Mouse (Mus musculus) liver, embryonic 11.5 days (tissue): ENCODE measurements around the gene Gm20390. TPM values are rescaled to one million over a fixed set of nuclear protein-coding genes. Genes with fewer than 3 reads are reported as not detected.
"Not testable (repeated sequence)": the region's sequence is repeated elsewhere in the genome, so short reads cannot be mapped to it uniquely, and the experiment has no call there.

Source experiments
- ATAC-seq: fragments of 200-750 bp; cut with Nextera tagmentation; replicated peaks from 2 replicates; pipeline ENCODE4 v1.8.0; 2017; ENCODE audit warnings: moderate number of reproducible peaks, mild to moderate bottlenecking, moderate TSS enrichment, moderate library complexity; ENCODE audit not compliant: low FRiP score
- DNase-seq: peaks from one replicate; pipeline ENCODE4 v3.0.0-alpha.2; 2017; ENCODE audit warnings: low spot score
- H3K27ac ChIP-seq: fragments of 300-500 bp; sonication (generic); 2 replicates; pipeline ENCODE4 v1.5.1; 2014; ENCODE audit warnings: mild to moderate bottlenecking, low read depth, low read length, control low read depth
- H3K27me3 ChIP-seq: fragments of 300-500 bp; sonication (generic); replicated peaks from 2 replicates; pipeline ENCODE4 v1.6.1; 2014; ENCODE audit warnings: low read length, mixed read lengths; ENCODE audit not compliant: control insufficient read depth, insufficient read depth
- H3K36me3 ChIP-seq: fragments of 300-500 bp; sonication (generic); 2 replicates; pipeline ENCODE4 v1.6.1; 2014; ENCODE audit warnings: mild to moderate bottlenecking, low read length, moderate library complexity, mixed read lengths; ENCODE audit not compliant: control insufficient read depth, insufficient read depth
- H3K4me1 ChIP-seq: fragments of 300-500 bp; sonication (generic); replicated peaks from 2 replicates; pipeline ENCODE4 v1.6.1; 2014; ENCODE audit warnings: low read length, mixed read lengths; ENCODE audit not compliant: control insufficient read depth, insufficient read depth
- H3K4me2 ChIP-seq: fragments of 300-500 bp; sonication (generic); 2 replicates; pipeline ENCODE4 v1.6.1; 2014; ENCODE audit warnings: mild to moderate bottlenecking, control low read depth, moderate library complexity
- H3K4me3 ChIP-seq: fragments of 300-500 bp; sonication (generic); 2 replicates; pipeline ENCODE4 v1.5.1; 2014; ENCODE audit warnings: low read depth, low read length, control low read depth
- H3K9ac ChIP-seq: fragments of 300-500 bp; sonication (generic); 2 replicates; pipeline ENCODE4 v1.6.1; 2014; ENCODE audit warnings: low read depth, low read length, control low read depth
- H3K9me3 ChIP-seq: fragments of 300-500 bp; sonication (generic); 2 replicates; pipeline ENCODE4 v1.6.1; 2016; ENCODE audit warnings: low read length, inconsistent platforms, mixed read lengths; ENCODE audit not compliant: control insufficient read depth
- whole genome bisulfite sequencing: fragments of 180-500 bp; shearing (Covaris S2); extraction: QIAGEN DNeasy Blood & Tissue Kit; methylation state at CpG from one replicate; pipeline ENCODE4 v1.1.7; 2014; 5-methylcytosine and 5-hydroxymethylcytosine counted together
- polyA plus RNA-seq: library from polyadenylated mRNA; unstranded; fragments of >200 nt; fragmentation: Nextera tagmentation; extraction: Ambion mirVana; gene quantifications from 2 replicates; pipeline ENCODE4 v1.2.1, GENCODE M21; 2014

Gm20390 gene
- polyA plus RNA-seq, 1 experiment from 2014 or later: 393 TPM

DNA sequence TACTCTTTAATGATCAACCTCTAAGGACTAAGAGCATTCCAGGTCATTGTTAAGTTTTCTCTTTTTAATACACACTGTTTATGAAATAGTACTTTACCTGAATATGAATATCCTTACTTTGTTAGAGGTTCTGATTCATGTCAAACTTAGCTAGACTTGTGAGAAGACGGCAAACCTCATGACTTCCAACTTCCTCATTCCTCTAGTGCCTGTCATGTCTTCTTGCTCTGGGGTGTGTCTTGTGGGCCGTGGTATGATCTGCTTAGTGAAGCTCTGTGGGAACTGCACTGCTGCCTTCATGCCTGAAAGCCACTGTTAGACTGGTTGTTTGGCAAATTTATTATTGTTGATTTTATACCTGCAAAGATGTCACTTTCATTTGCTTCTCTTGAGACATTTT lies 27.2 kb downstream of the Gm20390 start:
- 47% methylated on average over 2 of the region's 2 CpGs for WGBS
- H3K9me3 ChIP-seq: no peaks in the 10 kb centered on the region
- no peaks in the 10 kb centered on the region for H3K4me1 ChIP-seq
- H3K4me2 ChIP-seq: no peak overlapping the region
- H3K27me3 ChIP-seq: no peaks in the 10 kb centered on the region
- DNase-seq (no peak), ATAC-seq (no peak)
- H3K27ac ChIP-seq: no peak overlapping the region
- peaks cover 7% of the 10 kb centered on the region for H3K36me3 ChIP-seq
- H3K4me3 ChIP-seq: no peak overlapping the region
- no peak overlapping the region for H3K9ac ChIP-seq

DNA sequence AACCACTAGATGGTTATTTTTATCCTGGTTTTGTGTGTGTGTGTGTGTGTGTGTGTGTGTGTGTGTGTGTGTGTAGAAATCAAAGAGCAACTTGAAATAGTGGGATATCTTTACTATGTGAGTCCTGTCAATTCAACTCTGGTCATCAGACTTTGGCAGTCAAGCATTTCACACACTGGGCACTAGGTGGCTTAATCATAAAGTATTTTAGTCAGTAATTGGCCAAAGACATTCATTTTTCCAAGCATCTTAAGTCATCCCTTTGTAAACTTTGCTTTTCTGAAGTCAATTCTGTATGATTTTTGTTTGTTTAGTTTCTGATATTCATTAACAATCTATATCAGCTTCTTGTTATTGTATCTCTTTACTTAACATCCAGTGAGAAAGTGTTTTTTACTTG lies 39.0 kb downstream of the Gm20390 start:
- no peak for ATAC-seq
- DNase-seq: no peak

DNA sequence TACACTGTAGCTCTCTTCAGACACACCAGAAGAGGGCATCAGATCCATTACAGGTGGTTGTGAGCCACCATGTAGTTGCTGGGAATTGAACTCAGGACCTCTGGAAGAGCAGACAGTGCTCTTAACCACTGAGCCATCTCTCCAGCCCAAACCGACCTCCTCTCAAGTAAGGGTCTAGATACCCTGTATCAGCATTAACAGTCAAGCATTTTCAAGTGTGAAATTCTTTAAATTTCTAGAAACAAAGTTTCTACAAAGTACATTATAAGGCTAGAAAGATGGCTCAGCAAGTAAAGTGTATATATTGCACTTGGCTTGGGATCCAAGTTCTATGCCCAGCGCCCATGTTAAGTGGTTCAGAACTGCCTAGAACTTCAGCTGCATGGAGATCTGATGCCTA lies 53.1 kb downstream of the Gm20390 start:
- 85% methylated on average over 2 of the region's 2 CpGs for WGBS
- not testable (repeated sequence) for H3K9ac ChIP-seq, H3K4me1 ChIP-seq, H3K4me2 ChIP-seq, ATAC-seq, H3K9me3 ChIP-seq, H3K27ac ChIP-seq, DNase-seq, H3K27me3 ChIP-seq, H3K4me3 ChIP-seq
- H3K36me3 ChIP-seq: peaks cover 20% of the 10 kb centered on the region

More for the DNA sequence above, 39.0 kb downstream of the Gm20390 start:
- H3K4me1 ChIP-seq: no peaks in the 10 kb centered on the region
- peaks cover 26% of the 10 kb centered on the region for H3K36me3 ChIP-seq
- H3K4me2 ChIP-seq: no peak overlapping the region
- no peaks in the 10 kb centered on the region for H3K27me3 ChIP-seq
- no peak overlapping the region for H3K27ac ChIP-seq
- H3K9ac ChIP-seq: no peak overlapping the region
- no peak overlapping the region for H3K4me3 ChIP-seq
- H3K9me3 ChIP-seq: no peaks in the 10 kb centered on the region

DNA sequence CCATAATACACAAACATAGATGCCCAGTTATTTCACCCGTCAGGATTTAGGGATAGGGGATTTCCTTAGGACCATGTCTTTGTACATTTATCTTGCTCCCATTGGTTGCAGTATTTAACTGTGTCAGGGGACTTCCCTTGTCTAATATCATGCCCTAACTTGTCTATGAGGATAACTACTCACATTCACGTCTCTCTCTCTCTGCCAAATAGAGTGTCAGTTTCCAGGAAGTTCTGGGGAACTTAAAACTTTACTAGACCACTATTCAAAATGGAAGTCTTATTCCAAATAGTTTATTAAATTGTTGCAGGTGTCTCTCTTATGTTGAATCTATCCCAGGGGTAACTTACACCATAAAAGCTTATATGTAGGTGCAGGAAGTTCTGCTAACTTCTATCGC lies 56.5 kb downstream of the Gm20390 start:
- Histone ChIP-seq H3K4me3 (no peak overlapping the region), H3K4me2 (no peak overlapping the region), H3K4me1 (no peaks in the 10 kb centered on the region), H3K27ac (no peak overlapping the region), H3K9me3 (no peaks in the 10 kb centered on the region), H3K27me3 (no peaks in the 10 kb centered on the region), H3K36me3 (peaks cover 23% of the 10 kb centered on the region), H3K9ac (no peak overlapping the region)
- ATAC-seq: no peak
- WGBS: 91% methylated on average over 3 of the region's 3 CpGs
- DNase-seq: no peak

DNA sequence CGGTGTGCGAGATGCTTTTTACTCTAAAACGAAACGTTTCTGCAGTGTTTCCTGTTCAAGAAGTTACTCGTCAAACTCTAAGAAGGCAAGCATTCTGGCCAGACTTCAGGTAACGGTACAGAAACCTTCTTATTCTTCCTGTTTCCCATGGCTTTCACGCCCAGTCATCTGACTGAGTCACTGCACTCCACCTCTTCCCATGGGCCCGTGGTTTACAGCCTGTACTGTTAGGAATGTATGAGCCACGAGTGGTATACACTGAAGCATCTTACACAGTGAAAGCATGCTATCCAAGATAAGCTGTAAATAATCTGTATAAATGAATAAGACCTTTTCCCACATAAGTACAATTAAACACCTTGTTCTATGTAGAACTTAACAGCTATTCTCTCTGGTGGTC lies 59.3 kb downstream of the Gm20390 start:
- no peak overlapping the region for H3K27ac ChIP-seq
- no peak overlapping the region for H3K9ac ChIP-seq
- 82% methylated on average over 9 of the region's 9 CpGs for WGBS
- H3K36me3 ChIP-seq: peaks cover 27% of the 10 kb centered on the region
- DNase-seq (no peak), ATAC-seq (no peak)
- no peak overlapping the region for H3K4me3 ChIP-seq
- H3K27me3 ChIP-seq: no peaks in the 10 kb centered on the region
- no peaks in the 10 kb centered on the region for H3K9me3 ChIP-seq
- no peaks in the 10 kb centered on the region for H3K4me1 ChIP-seq
- H3K4me2 ChIP-seq: no peak overlapping the region

DNA sequence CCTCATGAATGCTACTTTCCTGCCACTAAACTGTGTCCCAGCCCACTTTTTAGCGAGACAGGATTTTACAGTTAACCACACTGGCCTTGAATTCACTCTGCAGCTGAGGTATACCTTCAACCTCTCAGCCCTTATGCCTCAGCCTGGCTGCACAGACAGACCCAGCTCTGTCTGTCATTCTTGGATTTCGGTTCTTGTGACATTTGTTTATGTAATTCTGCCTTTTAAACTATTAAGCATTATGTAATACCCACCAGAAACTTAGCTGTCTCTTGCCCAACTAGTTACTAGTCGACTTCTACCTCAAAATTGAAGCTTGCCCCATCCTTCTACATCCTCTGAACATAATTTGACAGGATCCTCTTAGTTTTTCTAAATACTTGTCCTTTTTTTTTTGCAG lies 60.3 kb downstream of the Gm20390 start:
- H3K4me2 ChIP-seq: no peak overlapping the region
- no peak overlapping the region for H3K27ac ChIP-seq
- 83% methylated on average over 3 of the region's 3 CpGs for WGBS
- H3K27me3 ChIP-seq: no peaks in the 10 kb centered on the region
- ATAC-seq (no peak), DNase-seq (no peak)
- no peak overlapping the region for H3K9ac ChIP-seq
- no peak overlapping the region for H3K4me3 ChIP-seq
- H3K4me1 ChIP-seq: no peaks in the 10 kb centered on the region
- H3K9me3 ChIP-seq: no peaks in the 10 kb centered on the region
- H3K36me3 ChIP-seq: peaks cover 25% of the 10 kb centered on the region

DNA sequence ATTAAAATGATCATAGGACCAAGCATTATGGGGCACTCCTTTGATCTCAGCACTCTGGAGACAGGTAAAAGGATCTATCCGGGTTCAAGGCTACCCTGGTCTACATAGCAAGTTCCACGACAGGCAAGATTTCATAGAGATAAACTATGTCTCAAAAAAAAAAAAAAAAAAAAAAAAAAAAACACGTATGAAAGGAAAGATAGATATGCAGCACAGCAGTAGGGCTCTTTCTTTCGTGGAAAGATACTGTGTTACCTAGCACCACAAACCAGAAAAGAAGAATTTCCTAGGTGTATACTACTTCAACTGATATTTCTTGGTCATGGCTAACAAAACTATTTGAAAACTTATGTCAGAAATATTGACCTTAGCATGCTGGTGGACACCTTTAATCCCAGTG lies 61.3 kb downstream of the Gm20390 start:
- Histone ChIP-seq H3K4me2 (no peak overlapping the region), H3K36me3 (peaks cover 25% of the 10 kb centered on the region)

More for the DNA sequence above, 61.3 kb downstream of the Gm20390 start:
- Histone ChIP-seq H3K4me1 (no peaks in the 10 kb centered on the region), H3K27me3 (no peaks in the 10 kb centered on the region), H3K9me3 (no peaks in the 10 kb centered on the region), H3K9ac (no peak overlapping the region), H3K27ac (no peak overlapping the region), H3K4me3 (no peak overlapping the region)
- WGBS: 83% methylated on average over 4 of the region's 4 CpGs
- no peak for ATAC-seq
- DNase-seq: no peak

Other genes starting within 250 kb of the Gm20390 start
- 42.7 and 46.7 TPM in 2 replicates for gene Utp18, start 82.5 kb downstream of the Gm20390 start, polyA plus RNA-seq
- gene Mbtd1, start 82.4 kb downstream of the Gm20390 start, polyA plus RNA-seq: 17.4 and 19.3 TPM in 2 replicates
- 112 and 142 TPM in 2 replicates for gene Nme2, start 12.0 kb downstream of the Gm20390 start, polyA plus RNA-seq
- 315 and 317 TPM in 2 replicates for gene Nme1, start 228 bp upstream of the Gm20390 start, polyA plus RNA-seq
- gene Spag9, start 27.8 kb upstream of the Gm20390 start, polyA plus RNA-seq: 19.5 and 24.6 TPM in 2 replicates
- 18.4 and 18.6 TPM in 2 replicates for gene Tob1, start 243.2 kb upstream of the Gm20390 start, polyA plus RNA-seq